Mouse (Mus musculus): ENCODE measurements around the gene Gtpbp3. TPM values are rescaled to one million over a fixed set of nuclear protein-coding genes. Genes with fewer than 3 reads are reported as not detected.

Gene Gtpbp3
- total and polyA plus RNA-seq, 3 experiments: 15.6 to 58.3 (median 26.7) TPM

DNA sequence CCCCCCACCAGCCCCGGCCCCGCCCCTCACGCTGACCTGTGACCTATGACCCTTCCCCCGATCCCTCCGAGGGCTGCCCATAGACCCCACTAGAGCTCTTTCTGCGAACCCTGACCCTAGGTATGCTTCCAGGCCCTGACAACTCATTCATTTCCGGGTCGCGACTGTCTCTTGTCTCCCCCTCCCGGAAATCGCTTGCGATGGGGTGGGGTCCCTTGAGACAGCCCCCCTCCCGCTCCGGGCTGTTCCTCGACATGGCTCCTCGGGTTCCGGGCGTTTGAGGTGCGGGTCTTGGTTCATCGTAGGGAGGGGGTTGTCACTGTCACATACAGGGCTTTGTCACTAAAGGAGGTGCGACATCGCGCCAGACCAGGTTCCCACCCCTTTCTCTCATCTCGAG, 18.5 kb upstream of the Gtpbp3 start:
- no peak for DNase-seq

DNA sequence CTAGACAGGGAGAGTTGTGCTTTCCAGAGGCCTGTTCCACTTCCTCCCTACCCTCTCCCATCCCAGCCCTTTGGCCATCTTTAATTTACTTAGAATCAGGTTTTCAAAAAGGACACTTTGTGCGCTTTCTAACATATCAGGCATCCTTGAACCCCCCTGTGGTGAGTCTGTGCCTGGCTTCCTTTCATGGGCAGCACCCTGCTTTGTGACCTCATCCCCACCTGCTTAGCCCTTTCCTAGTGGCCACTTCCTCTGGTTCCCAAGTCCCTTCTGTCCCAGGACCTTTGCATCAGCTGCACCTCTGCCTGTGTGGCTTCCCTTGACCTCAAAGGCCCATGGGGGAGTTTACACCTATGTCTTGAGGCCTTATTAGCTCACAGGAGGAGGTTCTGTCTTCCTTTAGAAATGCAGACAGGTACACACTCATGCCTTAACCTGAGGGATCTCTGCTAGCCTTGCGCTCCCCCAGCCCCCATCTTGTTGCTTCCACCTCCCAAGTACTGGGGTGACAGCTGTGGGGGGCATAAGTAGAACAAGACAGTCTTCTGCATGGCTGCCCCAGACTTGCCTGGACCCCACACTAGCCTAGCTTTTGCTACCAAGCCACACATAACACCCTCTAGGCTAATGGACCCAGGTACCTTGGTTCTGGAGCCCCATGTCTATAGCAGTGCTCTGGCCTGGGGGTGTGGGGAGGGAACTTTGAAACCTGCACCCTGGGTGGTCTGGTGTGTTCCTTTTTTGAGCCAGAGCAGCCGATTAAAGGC, 17.6 kb upstream of the Gtpbp3 start:
- no peak for DNase-seq

DNA sequence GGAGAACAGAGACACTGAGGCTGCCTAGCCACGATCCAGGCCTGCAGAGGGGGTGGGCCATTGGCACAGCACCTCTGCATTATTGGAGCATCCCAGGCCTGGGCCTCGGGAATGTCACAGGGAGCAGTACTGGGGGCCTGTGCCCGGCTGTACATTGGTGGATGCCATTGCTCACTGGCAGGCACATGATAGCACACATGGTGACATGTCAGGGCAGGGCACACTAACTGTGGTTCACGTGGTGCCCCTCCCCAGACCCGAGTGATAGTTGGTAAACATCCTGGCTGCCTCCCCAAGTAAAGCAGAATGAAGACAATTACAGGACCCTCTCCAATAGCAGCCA, 17.0 kb upstream of the Gtpbp3 start:
- no peak for DNase-seq

DNA sequence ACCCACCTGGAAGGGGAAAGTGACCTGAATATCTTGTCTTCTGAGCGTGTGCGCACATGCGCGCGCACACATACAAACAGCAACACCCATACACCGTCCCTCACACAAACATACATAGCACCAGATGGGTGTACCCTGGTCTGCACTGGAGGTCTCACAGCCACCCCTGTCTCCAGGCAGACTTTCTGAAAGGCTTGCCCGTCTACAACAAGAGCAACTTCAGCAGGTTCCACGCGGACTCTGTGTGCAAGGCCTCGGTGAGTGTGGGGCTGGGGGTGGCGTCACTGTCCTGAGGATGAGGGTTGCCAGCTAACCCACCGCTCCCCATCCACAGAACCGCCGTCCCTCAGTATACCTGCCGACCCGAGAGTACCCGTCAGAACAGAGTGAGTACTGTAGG, 16.0 kb upstream of the Gtpbp3 start:
- no peak for DNase-seq

DNA sequence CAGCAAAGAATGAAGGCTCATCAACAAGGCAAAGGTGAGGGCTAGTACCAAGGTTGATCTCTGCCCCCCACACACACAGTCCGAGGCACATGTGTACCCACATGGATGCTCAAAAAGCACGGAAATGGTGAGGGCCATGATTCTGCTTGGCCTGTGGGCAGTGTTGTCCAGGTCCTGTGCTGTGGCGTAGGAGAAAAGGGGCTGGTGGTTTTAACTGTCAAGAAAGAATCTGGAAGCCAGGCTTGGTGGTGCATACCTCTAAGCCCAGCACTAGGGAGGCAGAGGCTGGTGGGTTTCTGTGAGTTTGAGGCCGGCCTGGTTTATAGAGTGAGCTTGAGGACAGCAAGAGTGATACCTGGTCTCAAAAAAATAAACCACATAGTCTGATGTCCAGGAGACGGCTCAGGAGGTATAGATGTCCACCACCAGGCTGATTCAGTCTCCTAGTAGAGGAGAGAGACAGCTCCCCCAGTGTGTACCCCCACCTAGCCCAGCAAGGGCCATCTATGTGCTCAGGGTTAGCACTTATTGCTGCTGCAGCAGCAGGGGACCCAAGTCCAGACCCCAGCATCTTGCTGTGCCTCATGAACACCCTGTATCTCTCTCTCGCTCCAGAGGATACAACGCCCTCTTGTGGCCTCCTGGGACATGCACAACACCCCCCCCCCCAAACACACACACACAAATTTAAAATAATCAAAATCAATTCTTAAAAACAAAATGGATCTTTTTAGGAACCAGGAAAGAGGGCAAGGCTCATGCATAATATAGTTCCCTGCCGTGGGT, 15.1 kb upstream of the Gtpbp3 start:
- DNase-seq: no peak

DNA sequence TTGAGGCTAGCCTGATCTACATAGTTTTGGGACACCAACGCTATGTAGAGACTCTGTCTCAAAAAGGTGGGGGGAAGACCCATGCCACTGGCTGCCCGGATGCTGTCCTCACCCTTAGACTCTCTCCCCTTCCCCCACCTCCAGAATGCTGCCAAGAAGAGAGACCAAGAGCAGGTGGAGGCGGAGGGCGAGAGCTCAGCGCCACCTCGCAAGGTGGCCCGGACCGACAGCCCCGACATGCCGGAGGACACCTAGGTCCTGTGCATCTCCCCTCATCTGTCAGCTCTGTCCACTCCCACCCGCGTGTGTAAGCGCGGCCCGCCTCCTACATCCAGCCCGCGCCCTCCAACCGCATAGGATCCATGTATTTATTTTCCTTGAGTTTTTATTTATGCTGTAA, 13.6 kb upstream of the Gtpbp3 start:
- DNase-seq: no peak

DNA sequence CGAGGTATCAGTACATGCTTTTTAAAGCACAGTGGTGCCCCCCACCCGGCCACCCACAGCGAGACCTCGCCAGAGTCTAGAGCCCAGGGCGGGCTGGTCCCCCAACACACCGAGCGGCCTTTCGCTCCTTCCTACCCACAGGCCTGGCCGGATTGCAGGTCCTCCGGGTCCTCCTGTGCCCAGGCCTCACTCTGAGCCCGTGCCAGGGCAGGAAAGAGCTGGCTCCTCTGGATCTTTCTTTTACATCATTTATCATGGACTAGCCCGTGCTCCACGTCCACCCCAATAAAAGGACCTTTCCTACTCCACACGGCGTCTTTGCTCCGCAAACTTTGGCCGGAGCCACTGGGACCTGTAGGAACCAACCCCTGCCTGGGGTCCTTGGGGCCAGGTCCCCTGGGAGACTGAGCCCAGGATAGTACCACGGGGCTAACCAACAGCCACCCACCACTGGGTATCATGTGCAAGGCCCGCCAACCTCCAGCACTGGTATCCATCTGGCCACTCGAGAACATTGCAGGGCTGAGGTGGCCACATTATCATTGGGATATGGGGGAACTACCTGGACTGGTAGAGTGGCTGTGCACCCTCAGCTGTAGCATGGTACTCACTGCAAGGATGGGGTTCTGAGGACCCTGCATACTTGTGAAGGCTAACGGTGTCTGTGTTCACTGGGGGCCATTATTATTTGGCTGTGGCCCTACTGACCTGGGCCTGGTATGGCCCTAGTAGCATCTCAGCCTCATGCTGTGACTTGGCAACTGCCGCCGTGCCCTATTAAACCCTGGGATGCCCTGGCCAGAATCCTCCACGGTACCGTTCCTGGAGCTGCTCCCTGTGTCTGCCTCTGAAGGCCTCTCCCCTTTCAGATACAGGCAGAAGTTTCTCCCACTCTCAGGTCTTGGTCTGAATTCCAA, 12.9 kb upstream of the Gtpbp3 start:
- no peak for DNase-seq

DNA sequence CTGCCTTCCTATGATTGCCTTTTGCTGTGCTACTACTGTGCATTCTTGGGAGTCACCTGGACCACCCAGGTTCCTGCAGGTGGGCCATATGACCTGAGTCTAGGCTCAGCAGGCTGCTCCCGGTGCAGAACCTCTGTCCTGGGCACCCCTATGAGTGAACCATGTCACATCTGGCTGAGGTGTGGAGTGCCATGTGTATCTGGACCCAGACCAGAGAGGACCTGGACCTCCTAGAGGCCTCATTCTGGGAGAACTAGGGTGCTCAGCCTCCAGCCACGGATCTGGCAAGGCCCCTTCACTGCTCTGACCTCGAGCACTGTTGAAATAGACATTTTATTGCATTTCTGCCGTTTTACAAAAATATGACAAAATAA, 12.2 kb upstream of the Gtpbp3 start:
- DNase-seq: no peak

DNA sequence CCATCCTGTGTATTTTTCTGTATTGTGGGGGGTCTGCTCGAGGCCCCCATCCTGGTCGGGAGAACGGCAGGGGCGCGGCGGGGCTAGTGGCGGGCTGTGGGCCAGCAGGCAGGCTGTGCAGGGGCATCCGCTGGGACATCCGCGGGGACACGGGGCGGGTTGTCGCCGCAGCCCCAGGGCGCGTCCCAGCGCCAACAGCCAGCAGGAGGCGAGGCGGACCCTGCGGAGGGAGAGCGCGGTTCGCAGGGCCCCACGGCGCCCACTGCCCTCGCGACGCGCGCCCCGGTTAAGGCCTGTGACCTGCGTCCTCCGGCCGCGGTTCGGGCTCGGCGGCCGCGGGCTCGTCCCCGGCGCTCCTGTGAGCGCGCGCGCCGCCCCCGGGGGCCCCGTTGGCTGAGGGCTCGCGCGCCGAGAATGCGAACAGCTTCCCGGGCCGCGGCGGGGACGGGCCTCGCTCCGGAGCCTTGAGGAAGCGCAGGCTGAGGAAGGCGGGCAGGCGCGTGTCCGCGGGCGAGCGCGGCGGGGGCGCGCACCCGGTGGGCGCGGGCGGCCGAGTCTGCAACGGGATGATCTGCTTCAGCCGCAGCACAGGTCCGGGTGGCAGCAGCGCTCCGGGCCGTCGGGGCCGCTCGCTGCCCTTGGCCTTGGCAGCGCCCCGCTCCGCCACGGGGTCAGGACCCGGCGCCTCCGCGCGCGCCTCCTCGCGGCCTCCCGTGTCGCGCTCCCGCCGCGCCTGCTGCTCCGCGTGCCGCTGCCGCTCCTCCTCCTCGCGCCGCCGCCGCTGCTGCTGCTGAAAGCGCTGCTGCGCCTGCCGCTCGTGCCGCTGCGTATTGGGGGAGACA, 11.6 kb upstream of the Gtpbp3 start:
- DNase-seq: peak; percentile 94

DNA sequence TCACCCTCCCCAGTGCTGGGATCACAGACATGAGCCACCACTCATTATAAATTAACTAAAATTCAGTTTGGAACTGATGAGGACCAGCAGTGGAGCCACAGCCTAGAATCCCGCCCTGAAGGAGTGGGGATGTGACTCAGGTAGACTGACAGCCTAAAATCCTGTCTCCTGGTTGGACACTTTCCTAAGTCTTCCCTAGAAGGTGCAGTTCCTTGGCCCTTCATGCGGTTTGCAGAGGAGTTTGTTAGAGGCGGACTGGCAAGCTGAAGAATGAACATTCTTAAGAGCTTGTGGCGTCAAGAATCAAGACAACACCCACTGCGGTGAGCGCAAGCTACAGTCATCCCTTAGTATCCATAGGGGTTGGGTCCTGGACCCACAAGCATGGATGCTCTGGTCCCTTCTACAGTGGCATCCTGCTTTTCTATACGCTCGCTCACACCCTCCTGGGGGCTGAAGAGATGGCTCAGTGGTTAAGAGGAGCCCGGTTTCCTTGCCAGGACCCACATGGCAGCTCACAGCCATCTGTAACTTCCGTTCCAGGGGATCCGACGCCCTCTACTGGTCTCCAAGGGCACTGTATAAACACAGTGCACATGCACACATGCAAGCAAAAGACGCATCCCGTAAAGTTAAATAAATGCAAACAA, 10.6 kb upstream of the Gtpbp3 start:
- DNase-seq: no peak

DNA sequence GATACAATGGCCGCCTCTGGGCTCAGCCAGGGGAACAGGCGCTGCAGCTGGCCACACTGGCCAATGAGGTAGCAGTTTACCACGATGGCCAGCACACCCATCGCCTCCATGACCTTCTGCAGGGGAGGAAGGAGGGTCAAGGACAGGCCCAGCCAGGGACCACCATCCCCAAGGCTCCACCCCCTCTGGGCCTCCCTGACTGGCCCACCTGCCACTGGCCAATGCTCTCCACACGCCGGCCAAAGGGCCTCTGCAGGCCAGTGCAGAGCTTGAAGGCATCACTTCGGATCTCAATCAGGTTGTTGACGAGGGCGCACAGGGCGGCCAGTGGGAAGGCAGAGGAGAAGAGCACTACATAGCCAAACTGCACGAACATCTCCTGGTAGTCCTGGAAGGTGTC, 9.0 kb upstream of the Gtpbp3 start:
- DNase-seq: no peak

DNA sequence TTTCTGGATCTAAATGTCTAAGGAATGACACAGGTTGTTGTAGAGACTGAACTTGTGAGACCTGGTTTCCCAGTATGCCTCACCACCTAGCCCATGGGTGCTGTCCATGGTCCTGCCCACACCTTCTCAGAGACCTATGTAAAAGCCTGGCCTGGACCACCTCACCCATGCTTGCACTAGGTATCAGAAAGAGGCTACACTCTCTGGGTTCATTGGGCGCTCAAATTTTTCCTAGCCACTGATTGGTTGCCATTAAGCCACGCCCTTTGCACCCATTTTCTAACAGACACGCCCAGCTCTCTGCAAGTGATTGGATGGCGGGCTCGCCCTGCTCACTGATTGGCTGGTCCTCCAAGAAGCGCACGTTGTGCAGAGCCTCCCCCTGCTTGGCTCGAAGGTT, 4.0 kb upstream of the Gtpbp3 start:
- DNase-seq: no peak

DNA sequence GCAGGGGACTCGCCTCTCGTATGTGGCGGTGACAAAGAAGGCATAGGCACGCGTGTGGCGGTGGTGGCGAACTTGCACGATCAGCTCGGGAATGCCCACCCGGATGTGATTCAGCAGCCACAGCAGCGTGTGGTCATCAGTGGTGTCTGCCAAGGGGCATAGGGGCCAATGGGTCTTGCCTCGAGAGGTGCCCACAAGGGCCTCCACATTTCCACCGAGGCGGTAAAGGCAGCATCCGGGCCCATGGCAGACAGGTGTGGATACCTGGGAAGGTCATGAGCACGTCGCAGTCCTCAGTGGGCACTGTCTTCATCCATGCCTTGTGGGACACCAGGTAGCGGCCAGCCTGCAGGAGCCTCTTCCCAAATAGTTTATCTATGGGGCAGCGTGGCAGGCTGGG, 3.2 kb upstream of the Gtpbp3 start:
- no peak for DNase-seq

DNA sequence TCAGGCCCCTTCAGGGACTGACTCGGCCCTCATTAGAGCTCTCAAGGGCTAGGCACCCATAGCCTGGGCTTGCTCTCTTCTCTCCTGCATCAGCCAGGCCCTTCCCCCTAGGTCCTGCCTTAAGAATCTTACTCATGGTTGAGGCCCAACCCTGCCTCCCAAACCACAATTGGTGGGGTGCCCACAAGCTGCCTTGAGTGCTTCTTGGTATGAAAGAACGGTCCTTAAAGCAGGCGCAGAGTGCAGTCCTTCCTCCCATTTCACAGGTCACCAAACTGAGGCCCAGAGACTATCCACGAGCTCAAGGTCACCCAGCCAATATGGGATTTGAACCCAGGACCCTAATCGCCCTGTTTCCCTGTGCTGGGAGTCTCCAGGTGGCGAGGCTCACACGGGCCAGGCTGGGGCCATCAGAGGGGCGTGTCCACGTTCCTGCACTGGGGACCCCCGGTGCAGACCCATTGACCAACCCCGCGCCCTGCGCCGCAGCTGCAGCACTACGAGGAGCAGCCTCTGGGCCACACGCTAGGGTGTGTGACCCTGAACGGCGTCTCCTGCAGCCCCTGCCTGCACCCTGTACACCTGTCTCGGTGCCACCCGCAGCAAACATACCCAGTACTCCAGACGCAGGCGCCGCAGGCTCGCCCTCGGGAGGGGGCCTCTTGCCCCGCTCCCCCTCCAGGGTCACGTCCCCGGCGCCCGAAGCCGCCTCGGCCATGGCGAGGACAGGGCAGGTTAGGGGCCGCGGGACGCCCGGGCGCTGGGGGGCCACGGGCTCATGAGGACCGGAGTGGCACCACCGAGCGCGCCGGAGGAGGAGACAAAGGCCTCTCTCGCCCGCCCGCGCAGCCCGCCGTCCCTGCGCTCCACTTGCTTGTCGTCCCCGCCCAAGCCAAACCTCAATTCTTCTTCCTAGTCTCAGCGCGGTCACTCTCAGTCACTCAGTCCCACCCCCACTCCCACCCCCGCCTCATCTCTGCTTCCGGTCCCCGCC, 2.5 kb upstream of the Gtpbp3 start, which contains the start of gene Ano8:
TSS of gene Ano8 (minus strand) at position 822 of the 994 bp plus-strand sequence.
- peak; percentile 92 for DNase-seq

DNA sequence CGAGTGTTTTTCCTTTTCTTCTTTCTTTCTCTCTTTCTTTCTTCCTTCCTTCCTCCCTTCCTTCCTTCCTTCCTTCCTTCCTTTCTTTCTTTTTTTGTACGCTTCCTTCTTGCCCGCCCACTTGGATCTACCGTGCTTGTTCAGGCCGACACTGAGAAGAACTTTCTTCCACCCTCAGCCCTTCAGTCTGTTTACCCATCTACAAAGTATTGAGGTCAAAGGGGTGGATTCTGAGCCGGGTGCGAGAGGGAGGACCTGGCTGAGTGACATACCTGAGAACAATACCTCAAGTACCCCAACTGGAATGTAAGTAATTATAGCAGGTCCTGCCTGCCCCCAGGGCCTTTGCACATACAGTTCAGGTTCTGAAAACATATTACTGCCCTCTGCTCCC, 1.8 kb upstream of the Gtpbp3 start:
- DNase-seq: no peak

DNA sequence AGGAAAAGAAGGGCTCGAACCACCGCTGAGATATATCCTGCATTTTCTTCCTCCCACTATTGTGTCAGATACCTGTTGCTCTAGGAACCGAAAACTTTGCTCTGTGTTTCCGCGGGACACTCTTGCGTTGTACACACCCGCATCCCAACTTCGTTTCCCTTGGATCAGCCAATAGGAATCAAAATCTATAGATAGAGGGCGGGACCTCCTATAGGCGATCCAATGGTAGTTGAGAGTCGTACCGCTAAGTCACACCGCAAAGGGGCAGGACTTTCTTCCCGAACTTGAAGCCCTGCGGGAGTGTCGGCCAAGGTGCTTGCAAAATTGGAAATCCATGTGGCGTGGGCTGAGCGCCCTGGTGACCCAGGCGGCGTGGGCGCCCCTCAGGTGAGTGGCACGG, 551 bp downstream of the Gtpbp3 start:
- peak; percentile 92 for DNase-seq

DNA sequence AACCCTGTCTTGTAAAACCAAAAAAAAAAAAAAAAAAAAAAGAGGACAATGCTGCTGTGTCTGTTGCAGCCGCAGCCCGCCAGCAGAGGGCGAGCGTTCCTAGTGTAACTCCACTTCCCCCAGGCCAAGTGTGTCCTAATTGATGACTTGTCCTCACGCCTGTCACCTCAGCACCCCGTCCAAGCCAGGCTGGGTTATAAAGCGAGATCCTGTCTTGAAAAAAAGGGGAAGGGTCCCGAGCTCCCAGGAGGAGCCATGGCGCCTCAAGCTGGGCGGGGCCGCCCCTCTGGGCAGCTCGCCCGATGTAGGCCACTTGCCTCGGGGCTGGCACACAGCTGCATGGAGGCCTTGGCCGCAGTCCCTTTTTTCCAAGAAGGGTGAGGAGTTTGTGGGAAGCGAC, 7.1 kb downstream of the Gtpbp3 start:
- DNase-seq: peak; percentile 91

DNA sequence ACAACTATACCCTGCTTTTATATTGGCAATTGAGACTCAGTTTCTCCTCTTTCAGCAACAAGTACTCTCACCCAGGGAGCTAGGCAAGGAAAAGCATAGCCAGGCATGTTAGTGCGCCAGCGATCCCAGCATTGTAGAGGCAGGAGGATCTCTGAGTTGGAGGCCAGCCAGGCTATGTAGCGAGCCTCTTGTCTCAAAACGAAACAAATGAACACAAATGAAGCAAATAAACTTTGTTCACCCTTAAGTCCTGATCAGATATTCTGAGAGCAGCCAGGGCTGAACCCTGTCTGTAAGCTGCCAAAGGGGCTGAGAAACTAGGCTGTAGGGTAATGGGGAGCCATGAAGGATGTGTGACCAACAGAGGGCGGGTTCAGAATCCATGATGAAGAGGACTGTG, 7.9 kb downstream of the Gtpbp3 start:
- peak; percentile 37 for DNase-seq

DNA sequence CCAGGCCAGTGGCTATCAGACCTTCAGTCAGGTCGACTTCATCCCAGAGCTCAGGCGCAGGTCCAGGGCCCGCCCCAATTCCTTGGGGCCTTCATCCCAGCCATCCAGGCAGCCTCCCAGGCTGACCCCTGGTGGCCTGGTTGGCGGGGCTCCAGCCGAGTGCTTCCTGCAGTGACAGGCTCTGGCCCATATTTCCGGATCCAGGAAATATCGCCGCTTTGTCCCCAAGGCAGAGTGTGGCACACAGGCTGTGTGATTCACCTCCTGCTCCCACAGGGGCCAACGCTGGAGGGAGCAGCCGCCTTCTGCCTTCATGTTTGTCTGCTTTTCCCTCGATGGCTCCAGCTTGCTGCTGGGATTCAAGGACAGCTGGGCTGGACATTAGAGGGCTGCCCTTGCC, 8.6 kb downstream of the Gtpbp3 start:
- DNase-seq: peak; percentile 98

DNA sequence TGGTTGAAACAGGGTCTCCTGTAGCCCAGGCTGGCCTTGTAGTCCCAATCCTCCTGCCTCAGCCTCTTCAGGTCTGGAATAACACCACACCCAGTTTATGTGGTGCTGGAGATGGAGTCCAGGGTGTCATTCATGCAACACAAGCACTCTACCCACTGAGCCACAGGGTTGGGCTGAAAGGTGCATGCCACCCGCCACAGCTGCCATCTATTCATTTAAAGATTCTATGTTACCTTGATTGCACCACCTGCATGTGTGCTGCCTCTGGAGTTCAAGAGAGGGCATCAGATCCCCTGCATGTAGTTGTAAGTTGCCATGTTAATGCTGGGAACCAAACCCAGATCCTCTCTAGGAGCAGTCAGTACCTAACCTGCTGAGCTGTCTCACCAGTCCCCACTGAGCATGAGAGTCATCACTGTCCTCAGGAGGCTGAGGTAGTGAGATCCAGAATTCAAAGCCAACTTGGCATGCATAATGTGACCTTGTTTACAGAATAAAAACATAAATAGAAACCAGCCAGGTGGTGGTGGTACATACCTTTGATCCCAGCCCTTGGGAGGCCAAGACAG, 9.3 kb downstream of the Gtpbp3 start:
- DNase-seq: no peak
